Mouse (Mus musculus): ENCODE results near the gene Npepl1.
A peak's percentile ranks its signal among the peaks of the same experiment; 100 is the strongest.

DNA sequence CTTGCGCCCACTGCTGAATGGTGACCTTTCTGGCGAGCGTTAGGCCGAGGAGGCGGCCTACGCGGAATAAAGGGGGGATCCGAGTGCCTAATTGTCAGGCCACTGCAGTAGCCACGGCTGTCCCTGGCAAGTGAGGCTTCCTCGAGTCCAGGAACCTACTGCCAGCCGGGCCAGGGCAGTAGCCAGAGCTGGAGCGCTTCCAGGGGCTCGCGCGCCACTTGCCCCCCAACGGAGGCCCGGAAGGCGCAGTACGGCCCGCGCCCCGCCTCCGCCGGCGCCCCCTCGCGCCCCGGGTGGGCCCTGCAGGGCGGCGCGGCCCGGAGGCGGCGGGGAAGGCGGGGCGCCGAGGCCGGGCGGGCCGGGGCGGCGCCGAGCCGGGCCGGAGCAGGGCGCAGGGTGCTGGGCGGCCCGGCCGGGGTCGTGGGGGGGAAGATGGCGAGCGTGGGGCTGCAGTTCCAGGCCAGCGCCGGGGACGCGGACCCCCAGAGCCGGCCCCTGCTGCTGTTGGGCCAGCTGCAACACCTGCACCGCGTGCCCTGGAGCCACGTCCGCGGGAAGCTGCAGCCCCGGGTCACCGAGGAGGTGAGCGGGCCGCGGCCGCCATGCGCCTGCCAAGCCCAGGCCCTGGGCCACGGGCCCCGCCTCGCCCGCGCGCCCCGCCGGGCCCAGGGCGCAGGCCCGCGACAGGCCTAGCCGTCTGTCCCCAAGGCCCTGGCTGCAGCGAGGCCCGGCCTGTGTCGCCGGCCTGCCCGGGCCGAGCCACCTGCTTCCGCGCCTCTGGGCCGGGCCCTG, at the start of gene Npepl1:
- peak; percentile 40; the same call in 1 of the 2 replicates for TF ChIP-seq CTCF (IDR thresholded peaks at IDR 0.05; ENCODE audit: borderline replicate concordance, control insufficient read depth, extremely low read depth, insufficient read depth, low read length, poor library complexity)
- 0 out of 2 replicates have a peak, but pooled peaks have one; percentile 49 for TF ChIP-seq POLR2A (IDR thresholded peaks at IDR 0.05; ENCODE audit: control insufficient read depth, extremely low read depth, insufficient read depth, low read length, poor library complexity)
